Mouse (Mus musculus) c-Kit-positive CD71-negative TER-119-negative erythroid progenitor cells, embryonic 14.5 days (primary cell): ENCODE results near the gene Mgst3.

Experiments
- DNase-seq: peaks from one replicate; pipeline ENCODE4 v3.0.0-alpha.2; 2013; ENCODE audit warnings: low read depth

Mgst3 gene

GRCm38 (mm10) chr1:167387310-167387709, 6.3 kb downstream of the Mgst3 start:
- no peak for DNase-seq

GRCm38 (mm10) chr1:167386466-167386865, 7.2 kb downstream of the Mgst3 start:
- DNase-seq: no peak

GRCm38 (mm10) chr1:167385636-167386035, 8.0 kb downstream of the Mgst3 start:
- no peak for DNase-seq

GRCm38 (mm10) chr1:167385211-167385610, 8.4 kb downstream of the Mgst3 start:
- DNase-seq: no peak

- DNase-seq: peak; percentile 30
Observed at GRCm38 (mm10) chr1:167384156-167384555, 9.5 kb downstream of the Mgst3 start.

GRCm38 (mm10) chr1:167383178-167383577, 10.5 kb downstream of the Mgst3 start:
- DNase-seq: no peak

GRCm38 (mm10) chr1:167382763-167383162, 10.9 kb downstream of the Mgst3 start:
- DNase-seq: no peak

- DNase-seq: no peak
Observed at GRCm38 (mm10) chr1:167382316-167382715, 11.3 kb downstream of the Mgst3 start.

- no peak for DNase-seq
Observed at GRCm38 (mm10) chr1:167381050-167382015, 12.3 kb downstream of the Mgst3 start.

GRCm38 (mm10) chr1:167380223-167380622, 13.4 kb downstream of the Mgst3 start:
- no peak for DNase-seq

GRCm38 (mm10) chr1:167379751-167380150, 13.9 kb downstream of the Mgst3 start:
- DNase-seq: no peak

- DNase-seq: no peak
Observed at GRCm38 (mm10) chr1:167378019-167378418, 15.6 kb downstream of the Mgst3 start.

- no peak for DNase-seq
Observed at GRCm38 (mm10) chr1:167374942-167375341, 18.7 kb downstream of the Mgst3 start.

- peak; percentile 44 for DNase-seq
Observed at GRCm38 (mm10) chr1:167374003-167374784, 19.4 kb downstream of the Mgst3 start.

GRCm38 (mm10) chr1:167372739-167373138, 20.9 kb downstream of the Mgst3 start:
- DNase-seq: no peak

GRCm38 (mm10) chr1:167369905-167370304, 23.7 kb downstream of the Mgst3 start:
- DNase-seq: peak; percentile 95

GRCm38 (mm10) chr1:167368513-167368912, 25.1 kb downstream of the Mgst3 start:
- DNase-seq: no peak

GRCm38 (mm10) chr1:167368018-167368417, 25.6 kb downstream of the Mgst3 start:
- DNase-seq: no peak

- no peak for DNase-seq
Observed at GRCm38 (mm10) chr1:167366621-167367020, 27.0 kb downstream of the Mgst3 start.

- DNase-seq: no peak
Observed at GRCm38 (mm10) chr1:167365808-167366207, 27.8 kb downstream of the Mgst3 start.

GRCm38 (mm10) chr1:167363322-167363721, 30.3 kb downstream of the Mgst3 start:
- no peak for DNase-seq

- DNase-seq: no peak
Observed at GRCm38 (mm10) chr1:167362819-167363218, 30.8 kb downstream of the Mgst3 start.

GRCm38 (mm10) chr1:167360268-167360667, 33.4 kb downstream of the Mgst3 start:
- DNase-seq: no peak
